Mouse (Mus musculus) lung, adult 18-20 months (tissue): ENCODE data around the gene Dpf2.

Experiments
- DNase-seq, 2 experiments: peaks; one replicate each; pipeline ENCODE4 v3.0.0; 2022; ENCODE audit warnings: mixed read lengths in 2 of 2

Gene Dpf2

GRCm38 (mm10) chr19:5913007-5913719 is at the start of gene Dpf2:
TSS of gene Dpf2 (minus strand) at chr19:5913010.
- no peak for DNase-seq

- DNase-seq = no peak
Observed at GRCm38 (mm10) chr19:5957371-5957770, 44.6 kb upstream of the Dpf2 start.

GRCm38 (mm10) chr19:5956685-5957084 is 43.9 kb upstream of the Dpf2 start:
- DNase-seq = peak; percentile 80 to 87

- peak; percentile 60 to 68 for DNase-seq
Observed at GRCm38 (mm10) chr19:5955704-5956670, 43.2 kb upstream of the Dpf2 start.

GRCm38 (mm10) chr19:5954936-5955335 is 42.1 kb upstream of the Dpf2 start:
- DNase-seq = no peak

- no peak for DNase-seq
Observed at GRCm38 (mm10) chr19:5954031-5954710, 41.4 kb upstream of the Dpf2 start.

GRCm38 (mm10) chr19:5953201-5953770 is 40.5 kb upstream of the Dpf2 start:
- peak in 1 of 2 experiments; percentile 10 for DNase-seq

GRCm38 (mm10) chr19:5952071-5952691 is 39.4 kb upstream of the Dpf2 start:
- peak; percentile 74 to 85 for DNase-seq

GRCm38 (mm10) chr19:5951631-5952030 is 38.8 kb upstream of the Dpf2 start:
- no peak for DNase-seq

- no peak for DNase-seq
Observed at GRCm38 (mm10) chr19:5950218-5950617, 37.4 kb upstream of the Dpf2 start.

GRCm38 (mm10) chr19:5945891-5946290 is 33.1 kb upstream of the Dpf2 start:
- DNase-seq = peak; percentile 58 to 62

GRCm38 (mm10) chr19:5945027-5945426 is 32.2 kb upstream of the Dpf2 start:
- peak; percentile 71 to 74 for DNase-seq

GRCm38 (mm10) chr19:5944145-5944544 is 31.3 kb upstream of the Dpf2 start:
- no peak for DNase-seq

GRCm38 (mm10) chr19:5943404-5943803 is 30.6 kb upstream of the Dpf2 start:
- no peak for DNase-seq

GRCm38 (mm10) chr19:5942581-5942980 is 29.8 kb upstream of the Dpf2 start:
- no peak for DNase-seq

GRCm38 (mm10) chr19:5940656-5941055 is 27.8 kb upstream of the Dpf2 start:
- no peak for DNase-seq

GRCm38 (mm10) chr19:5940173-5940572 is 27.4 kb upstream of the Dpf2 start:
- DNase-seq = peak; percentile 82 to 85

GRCm38 (mm10) chr19:5939715-5940114 is 26.9 kb upstream of the Dpf2 start:
- no peak for DNase-seq

- no peak for DNase-seq
Observed at GRCm38 (mm10) chr19:5938516-5938915, 25.7 kb upstream of the Dpf2 start.

- peak in 1 of 2 experiments; percentile 51 for DNase-seq
Observed at GRCm38 (mm10) chr19:5937836-5938406, 25.1 kb upstream of the Dpf2 start.

GRCm38 (mm10) chr19:5937095-5937835 is 24.5 kb upstream of the Dpf2 start:
- peak in 1 of 2 experiments; percentile 35 for DNase-seq
